Mouse (Mus musculus) spleen, adult 12 weeks (tissue): Measurements from ENCODE around the gene Tle2.

ENCODE experiments used
- DNase-seq: peaks from one replicate; pipeline ENCODE4 v3.0.0; 2022; ENCODE audit warnings: low spot score

Tle2 gene

GRCm38 (mm10) chr10:81605666-81605973 is 31.3 kb downstream of the Tle2 start:
- no peak for DNase-seq

- DNase-seq: peak; percentile 84
Measured at GRCm38 (mm10) chr10:81605974-81606751, 31.8 kb downstream of the Tle2 start, which contains the start of gene BC025920. BC025920 (plus strand) TSS chr10:81606270.

- DNase-seq: no peak
Measured at GRCm38 (mm10) chr10:81608308-81608707, 33.9 kb downstream of the Tle2 start.

GRCm38 (mm10) chr10:81612779-81613178 is 38.4 kb downstream of the Tle2 start:
- no peak for DNase-seq

GRCm38 (mm10) chr10:81615486-81615885 is 41.1 kb downstream of the Tle2 start:
- no peak for DNase-seq

- DNase-seq: no peak
Measured at GRCm38 (mm10) chr10:81619976-81620375, 45.6 kb downstream of the Tle2 start.

- DNase-seq: no peak
Measured at GRCm38 (mm10) chr10:81620786-81621185, 46.4 kb downstream of the Tle2 start.

- no peak for DNase-seq
Measured at GRCm38 (mm10) chr10:81623441-81623840, 49.1 kb downstream of the Tle2 start.

- no peak for DNase-seq
Measured at GRCm38 (mm10) chr10:81626101-81626993, 52.0 kb downstream of the Tle2 start.

- DNase-seq: peak; percentile 83
Measured at GRCm38 (mm10) chr10:81626994-81627835, 52.9 kb downstream of the Tle2 start, which contains the start of gene Sirt6. Sirt6 (minus strand) TSS chr10:81627797.

- DNase-seq: no peak
Measured at GRCm38 (mm10) chr10:81627836-81628220, 53.5 kb downstream of the Tle2 start.

GRCm38 (mm10) chr10:81628390-81628789 is 54.0 kb downstream of the Tle2 start, which contains the start of gene Ankrd24:
Ankrd24 (plus strand) TSS chr10:81628540.
- DNase-seq: no peak

GRCm38 (mm10) chr10:81633253-81634099 is 59.1 kb downstream of the Tle2 start:
- DNase-seq: peak; percentile 70

- DNase-seq: no peak
Measured at GRCm38 (mm10) chr10:81636338-81636737, 62.0 kb downstream of the Tle2 start.

- DNase-seq: no peak
Measured at GRCm38 (mm10) chr10:81638101-81638500, 63.7 kb downstream of the Tle2 start.
